Mouse (Mus musculus): ENCODE measurements around the gene Klc1.

The Klc1 gene

DNA sequence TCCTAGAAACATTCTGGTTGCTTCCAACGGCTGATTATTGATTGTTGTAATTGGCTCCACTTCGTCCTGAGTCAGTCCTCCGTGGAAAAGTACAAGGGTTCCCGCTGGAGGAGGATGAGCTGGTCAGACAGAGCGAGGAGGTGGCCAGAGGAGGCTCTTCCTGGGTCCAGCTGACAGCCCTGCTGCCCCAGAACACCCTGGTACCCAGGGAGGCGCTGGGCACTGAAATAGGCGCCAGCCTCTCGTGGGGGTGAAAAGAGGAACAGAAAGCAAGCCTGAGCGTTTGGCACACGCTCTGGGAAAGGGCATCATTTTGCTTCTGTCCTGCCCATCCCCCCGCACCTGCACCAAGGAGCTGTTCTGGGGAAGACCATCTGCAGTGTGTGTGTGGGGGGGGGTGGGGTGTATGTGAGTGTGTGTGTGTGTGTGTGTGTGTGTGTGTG is 14.6 kb upstream of the Klc1 start:
- DNase-seq (ENCODE audit: low read depth, low spot score) = no peak

DNA sequence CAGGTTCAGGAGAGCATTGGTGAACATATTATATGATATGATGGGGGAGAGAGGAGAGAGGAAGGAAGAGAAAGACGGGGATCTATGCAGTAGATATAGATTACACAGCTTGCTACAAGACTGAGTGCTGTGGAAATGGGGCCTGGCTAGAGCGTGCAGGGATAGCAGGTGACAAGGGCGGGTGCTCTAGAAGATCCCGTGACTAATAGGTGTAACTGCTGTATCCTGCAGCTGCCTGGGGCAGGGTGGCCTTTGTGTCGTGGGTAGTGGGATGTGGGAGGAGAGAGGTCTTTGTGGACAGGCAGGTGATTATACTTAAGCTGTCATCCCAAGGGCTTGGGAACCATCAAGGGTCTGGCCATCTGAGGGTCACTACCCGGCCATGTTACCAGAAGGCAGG is 13.4 kb upstream of the Klc1 start:
- DNase-seq (ENCODE audit: low read depth, low spot score) = no peak

DNA sequence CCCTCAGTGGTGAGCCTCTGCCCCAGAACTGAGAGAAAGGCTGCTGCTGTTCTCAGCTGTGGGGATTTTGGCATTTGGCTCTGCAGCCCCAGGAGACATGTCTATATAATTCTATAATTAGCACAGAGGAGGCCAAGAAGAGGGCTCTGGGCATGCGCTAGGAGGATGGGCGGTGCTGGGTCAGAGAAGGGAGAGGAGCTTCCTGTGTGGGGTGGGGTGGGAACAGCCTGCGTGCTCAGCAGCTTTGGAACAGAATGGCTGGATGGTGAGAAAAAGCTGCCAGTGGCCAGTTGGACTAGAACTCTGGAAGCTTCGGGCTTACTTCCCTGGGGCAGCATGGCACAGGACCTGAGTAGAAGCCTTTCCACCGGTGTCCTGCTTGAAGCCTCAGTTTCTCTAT is 12.6 kb upstream of the Klc1 start:
- peak; percentile 67 for DNase-seq (ENCODE audit: low read depth, low spot score)

DNA sequence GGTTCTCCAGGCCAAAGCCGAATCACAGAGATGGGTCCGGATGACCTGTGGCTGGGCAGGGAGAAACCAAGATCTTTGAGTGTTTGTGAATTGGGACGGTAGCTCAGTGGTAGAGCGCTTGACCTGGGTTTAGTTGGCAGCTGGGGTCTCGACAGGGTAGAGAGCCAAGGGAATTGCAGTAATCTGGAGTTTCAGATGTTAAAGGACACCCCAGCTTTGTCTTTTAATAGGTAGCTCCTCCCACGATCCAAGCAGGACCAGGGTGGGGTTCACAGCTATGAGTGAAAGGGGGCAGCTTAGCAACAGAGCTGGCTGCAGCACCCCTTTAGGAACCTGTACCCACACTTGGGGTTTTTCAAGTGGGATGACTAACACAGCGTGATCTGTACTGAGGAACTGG is 11.2 kb upstream of the Klc1 start:
- DNase-seq (ENCODE audit: low read depth, low spot score) = no peak

DNA sequence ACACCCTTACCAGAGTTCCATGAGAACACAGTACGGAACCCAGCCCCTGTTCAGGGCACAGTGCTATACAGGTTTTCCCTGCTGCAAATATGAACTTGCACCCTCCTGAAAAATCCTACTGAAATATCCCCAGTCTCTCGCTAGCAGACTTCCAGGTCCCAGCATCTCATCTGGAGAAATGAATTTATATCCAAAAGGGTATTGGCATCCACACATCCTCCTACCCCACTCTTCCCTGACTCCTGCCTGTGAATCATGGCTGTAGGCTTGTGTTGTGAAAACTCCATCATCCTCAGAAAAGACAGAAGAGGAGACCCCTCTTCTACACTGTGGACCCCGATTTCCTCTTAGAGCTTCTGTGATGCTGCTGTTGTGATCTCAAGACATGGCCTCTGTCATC is 7.9 kb upstream of the Klc1 start:
- DNase-seq (ENCODE audit: low read depth, low spot score) = no peak

DNA sequence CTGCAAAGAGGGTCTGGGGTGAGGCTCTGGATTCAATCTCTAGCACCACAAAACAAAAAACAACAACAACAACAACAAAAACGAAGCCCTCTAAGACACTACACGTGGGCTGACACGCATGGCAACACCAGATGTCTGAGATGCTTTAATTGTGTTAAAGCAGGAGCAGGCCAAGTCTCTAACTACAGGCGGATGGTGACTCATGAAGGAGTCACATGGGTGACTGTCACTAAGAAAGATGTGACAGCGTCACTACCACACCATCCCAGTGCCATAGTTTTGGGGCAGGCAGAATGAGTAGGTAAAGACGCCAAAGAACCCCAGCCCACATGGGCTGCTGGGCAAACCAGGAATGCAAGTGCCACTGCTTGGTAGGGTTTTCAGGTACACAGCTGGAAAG is 6.2 kb upstream of the Klc1 start:
- DNase-seq (ENCODE audit: low read depth, low spot score) = no peak

DNA sequence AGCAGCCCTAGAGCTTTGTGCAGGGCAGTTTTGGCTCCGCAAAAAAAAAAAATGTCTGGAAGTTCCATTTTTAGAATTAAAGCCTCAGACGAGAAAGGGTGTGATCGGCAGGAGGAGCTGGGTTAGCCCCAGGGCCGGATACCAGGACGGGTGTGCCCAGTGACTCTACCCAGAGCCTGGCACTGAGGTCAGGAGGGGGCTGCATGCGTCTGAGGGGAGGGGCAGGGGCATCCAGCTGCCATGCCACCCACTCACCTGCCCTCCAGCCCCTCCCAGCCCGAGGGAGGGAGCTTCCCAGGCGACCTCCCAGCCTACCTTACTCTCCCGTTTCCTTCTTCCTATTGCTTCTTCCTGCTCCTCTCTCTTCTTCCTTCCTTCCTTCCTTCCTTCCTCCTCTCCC is 5.3 kb upstream of the Klc1 start:
- no peak for DNase-seq (ENCODE audit: low read depth, low spot score)

DNA sequence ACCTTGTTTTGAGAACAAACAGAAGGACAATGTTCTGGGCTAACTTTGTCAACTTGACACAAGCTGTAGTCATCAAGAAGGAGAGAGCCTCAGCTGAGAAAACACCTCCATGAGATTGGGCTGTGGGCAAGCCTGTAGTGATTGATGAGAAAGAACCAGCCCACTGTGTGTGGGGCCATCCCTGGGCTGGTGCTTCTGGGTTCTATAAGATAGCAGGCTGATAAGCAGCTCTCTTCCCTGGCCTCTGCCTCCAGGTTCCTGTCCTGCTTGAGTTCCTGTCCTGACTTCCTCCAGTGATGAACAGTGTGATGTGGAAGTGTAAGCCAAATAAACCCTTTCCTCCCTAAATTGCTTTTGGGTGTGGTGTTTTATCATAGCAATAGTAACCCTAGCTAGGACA is 3.9 kb upstream of the Klc1 start:
- no peak for DNase-seq (ENCODE audit: low read depth, low spot score)

DNA sequence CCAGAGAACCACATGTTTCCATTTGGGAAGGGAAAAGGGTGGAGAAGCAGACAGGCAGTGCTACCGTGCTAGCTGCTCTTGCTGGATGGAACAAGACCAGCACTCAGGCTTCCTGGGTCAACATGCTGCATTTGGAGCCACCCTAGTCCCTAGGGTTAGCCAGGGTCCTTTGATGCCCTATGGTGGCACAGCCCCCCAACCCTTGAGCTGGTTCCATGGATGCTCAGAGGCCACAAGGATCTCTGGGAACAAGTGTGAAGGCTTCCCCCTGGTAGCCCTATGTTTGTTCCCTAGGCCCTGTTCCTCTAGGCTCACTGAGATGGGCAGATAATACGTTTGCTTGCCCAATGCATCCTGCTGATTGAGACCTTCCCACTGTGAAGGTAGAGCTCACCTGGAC is 3.4 kb upstream of the Klc1 start:
- DNase-seq (ENCODE audit: low read depth, low spot score) = no peak

DNA sequence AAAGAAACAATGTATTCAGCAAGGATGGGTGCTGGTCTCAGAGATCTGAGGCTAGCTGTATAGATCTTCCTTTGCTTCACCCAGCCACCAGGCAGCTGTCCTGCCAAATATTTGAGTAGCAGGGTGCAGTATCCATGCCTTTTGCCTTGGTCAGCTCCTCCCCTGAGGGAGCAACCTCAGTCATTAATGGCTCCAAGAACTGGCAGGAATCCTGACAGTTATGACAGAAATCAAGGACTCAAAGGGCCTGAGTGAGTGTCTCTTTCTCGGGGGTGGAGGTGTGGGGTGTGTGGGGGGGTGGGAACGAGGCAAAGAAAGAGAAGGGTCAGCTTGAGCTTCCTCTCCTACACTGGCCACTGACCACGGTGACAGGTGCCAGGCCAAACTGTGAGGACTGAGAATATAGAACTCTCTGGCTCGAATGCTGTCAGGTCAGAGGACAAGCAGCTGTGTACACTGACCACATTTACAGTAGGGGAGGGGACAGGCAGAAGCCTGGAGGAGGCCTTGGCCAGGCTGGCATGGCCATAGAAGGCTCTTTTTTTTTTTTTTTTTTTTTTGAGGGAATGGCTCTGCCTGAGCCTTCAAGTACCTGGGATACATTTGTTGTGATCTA is 2.5 kb upstream of the Klc1 start:
- DNase-seq (ENCODE audit: low read depth, low spot score) = no peak

DNA sequence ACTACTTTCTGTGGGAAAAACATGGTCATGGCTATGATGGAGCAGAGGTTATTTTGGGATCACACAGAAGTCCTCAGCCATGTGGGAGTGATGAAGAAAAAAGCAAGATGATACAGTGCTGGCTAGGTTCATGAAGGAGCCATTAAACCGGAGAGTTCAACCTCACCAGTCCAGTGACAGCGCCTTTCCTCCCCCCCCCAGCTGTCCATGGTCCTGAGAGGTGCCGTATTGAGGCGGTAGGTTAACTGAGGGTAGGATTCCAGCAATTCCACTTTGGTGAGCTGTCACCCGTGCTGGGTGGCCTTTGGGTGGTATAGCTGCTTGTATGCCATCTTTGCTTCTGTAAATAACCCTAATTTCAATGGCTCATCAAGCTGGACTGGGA is 2.0 kb upstream of the Klc1 start:
- no peak for DNase-seq (ENCODE audit: low read depth, low spot score)

DNA sequence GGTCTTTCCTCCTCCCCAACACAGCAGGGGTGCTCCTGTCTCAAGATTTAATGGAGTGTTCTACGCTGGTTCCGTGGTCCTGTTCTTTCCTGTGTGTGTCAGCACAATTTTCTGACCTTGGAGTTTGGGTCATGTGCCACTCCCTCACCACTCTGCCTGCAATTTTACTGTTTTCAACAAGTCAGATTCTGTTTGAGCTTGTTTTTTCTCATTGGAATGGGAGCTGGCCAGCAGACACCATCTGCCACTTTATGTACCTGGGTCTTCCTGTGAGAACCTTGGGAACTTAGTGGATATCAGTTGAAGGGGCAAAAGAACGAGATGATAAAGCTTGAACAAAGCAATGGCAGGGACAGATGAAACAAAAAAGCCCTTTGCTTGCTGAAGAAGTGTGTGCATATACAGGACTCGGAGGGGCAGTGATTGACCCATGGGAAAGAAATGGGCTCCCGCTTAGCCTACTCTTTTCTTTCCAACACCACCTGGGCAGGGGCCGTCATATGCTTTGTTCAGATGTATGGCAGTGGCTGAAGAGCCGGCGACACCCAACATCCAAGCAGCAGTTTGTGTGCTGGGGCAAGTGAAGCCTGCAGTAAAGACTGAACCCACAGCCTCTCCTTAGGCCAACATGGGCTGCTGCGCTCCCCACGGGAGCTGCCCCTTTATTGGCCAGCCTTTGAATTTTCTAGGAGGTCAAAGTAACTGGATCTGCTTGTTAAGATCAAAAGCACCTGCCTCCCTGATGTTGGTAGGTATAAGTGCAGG is 906 bp upstream of the Klc1 start:
- no peak for DNase-seq (ENCODE audit: low read depth, low spot score)

DNA sequence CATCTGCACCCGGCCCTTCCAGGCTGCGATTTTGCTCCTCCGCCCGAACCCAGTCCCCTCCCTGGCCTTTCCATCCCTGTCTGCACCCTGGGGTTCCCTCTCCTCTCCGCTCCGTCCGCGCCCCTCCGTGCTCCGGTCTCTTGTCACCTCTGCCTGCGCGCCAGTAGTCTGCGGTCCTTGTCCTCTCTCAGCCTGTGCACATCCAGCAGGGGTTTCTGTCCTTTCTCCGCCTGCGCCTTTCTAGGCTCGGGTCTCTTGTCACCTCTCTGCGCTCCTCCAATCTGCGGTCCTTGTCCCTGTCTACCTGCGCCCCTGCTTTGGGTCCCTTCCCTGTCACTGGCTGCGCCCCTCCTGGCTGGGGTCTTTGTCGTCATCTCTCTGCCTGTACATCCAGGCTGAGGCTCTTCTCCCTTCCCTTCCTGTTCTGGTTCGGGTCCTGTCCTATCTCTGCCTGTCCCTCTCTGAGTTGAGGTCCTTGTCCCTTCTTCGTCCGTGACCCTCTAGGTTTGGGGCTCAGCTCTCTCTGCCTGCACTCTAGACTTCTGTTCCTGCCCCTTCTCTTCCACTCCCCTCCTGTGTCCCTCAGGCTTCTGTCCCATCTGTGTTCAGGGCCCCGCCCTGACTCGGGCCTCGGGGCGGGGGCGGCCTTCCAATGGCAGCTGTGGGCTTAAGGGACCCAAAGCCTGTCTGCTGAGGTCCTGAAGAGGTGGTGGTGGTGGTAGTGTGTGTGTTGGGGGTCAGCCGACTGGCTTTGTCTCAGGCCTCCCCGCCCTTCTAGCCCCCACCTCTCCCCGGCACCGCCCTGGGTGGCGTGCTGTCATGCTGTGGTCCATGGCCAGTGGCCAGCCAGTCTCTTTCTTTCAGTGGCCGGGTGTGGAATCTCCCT is 770 bp downstream of the Klc1 start:
- DNase-seq (ENCODE audit: low read depth, low spot score) = peak; percentile 38

DNA sequence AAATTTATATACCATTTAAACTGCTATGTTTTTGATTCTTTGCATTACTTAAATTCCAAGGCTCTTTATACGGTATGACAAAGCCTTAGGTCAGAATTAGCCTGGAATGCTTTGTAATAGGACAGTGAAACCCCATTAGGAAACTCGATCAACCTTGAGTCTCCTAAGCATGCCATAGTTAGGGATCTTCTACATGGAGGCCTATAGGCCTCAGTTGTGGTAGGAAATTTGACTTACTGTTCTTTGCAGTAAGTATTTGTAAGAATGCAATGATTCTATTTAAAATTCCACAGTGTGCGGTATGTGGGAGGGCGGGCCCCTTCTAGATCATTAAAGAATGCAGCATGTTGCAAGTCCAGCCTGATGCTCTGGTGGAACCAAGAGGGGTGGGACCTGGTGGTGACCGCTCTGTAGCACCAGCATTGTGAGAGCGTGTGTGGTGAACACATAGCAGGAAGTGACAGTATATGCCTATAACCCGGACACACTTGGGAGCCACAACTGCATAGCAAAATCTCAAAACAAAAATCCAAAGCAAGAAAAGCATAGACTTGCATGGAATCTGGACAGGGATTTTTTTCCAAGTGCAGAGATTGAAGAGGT is 1.8 kb downstream of the Klc1 start:
- DNase-seq (ENCODE audit: low read depth, low spot score) = no peak

DNA sequence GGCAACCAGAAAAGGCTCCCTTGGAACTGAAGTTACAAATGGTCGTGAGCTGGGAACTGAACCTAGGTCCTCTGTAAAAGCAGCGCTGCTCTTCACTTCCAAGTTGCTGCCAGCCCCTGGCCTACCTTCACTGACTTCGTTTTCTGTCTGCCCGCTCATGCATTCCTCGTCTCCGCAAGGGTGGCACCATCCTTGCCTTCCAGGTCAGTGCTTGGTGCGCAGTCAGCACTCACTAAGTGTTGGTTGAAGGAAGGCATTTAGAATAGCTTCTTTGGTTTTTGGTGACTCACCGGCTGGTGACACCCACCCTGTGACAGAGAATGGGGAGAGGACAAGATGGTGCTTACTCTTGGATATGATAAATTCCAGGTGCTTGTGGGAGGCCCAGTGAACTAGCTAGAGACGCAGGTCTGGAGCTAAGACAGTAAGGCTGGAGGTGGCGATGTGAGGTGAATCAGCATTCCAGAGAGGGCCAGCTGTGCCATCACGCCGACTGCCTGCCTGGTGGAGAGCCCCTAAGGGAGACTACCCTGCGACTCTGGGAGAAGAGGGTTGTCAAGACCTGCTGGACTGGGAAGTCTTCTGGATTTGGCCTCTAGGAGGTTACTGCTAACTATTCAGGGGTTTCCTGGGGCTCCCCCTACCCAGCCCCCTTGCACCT is 4.1 kb downstream of the Klc1 start:
- no peak for DNase-seq (ENCODE audit: low read depth, low spot score)

DNA sequence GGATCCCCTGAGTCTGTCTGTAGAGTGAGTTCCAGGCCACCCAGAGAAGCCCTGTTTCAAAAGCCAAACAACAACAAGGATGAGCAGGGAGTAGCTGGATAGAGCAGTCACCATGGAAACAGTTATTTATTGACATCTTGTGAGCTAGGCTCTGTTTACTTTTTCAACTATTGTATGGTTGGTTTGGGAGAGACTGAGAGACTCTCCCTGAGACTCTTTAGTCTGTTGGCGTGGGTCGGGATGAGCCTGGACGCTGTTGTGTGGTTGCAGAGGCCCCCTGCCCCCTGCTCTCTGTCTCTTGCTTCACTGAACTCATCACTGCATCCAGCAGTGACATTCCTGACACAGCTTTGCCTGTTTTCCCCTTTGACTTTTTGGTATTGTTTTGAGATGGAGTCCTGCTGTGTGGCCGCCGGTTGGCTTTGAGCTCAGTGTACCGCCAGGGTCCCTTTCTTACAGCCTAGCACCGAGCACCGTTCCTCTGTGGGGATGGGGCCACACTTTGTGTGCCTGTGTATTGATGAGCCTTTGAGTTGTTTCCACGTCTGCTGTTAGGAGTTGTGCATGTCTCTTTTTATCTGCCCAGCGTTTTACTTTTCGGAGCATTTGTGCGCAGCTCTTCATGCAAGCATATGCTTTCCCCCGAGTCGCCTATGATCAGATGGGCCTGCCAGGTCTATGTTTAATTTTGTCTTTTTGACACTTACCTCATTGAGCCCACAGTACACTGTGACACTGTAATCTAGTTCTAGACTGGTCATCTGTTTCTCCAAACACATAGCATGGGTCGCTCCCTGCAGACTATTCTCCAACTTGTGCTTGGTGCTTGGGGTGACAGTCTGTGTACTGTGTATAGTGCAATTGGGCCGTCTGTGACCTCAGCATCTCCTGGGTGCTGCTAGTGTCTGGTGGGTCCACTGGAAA is 7.9 kb downstream of the Klc1 start:
- DNase-seq (ENCODE audit: low read depth, low spot score) = no peak

DNA sequence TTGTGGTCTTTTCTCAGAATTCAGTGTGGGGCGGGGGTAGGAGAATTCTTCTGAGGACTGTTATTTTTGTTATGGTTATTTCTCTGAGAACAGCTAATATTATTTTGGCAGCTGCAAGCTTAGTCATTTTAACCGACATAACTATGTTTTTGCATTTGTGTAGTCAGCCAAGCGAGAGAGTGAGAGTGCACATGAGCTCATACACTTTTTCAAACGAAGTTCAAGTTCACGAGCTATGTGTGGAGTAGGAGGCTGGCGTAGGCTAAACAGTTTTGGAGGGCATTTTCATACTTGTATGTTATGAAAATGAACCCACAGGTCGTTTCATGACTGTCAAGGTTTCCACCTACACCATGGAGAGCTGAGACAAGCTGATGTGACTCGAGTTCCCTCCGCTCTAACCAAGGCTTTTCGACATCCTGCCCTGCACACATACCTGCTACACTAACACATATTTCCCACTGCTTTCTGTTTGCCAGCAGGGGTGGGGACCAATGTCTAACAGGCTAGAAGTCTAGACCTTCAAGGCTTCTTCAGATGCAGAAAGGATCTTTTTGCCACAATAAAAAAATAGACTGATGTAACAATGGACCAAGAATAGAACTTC is 9.8 kb downstream of the Klc1 start:
- no peak for DNase-seq (ENCODE audit: low read depth, low spot score)

DNA sequence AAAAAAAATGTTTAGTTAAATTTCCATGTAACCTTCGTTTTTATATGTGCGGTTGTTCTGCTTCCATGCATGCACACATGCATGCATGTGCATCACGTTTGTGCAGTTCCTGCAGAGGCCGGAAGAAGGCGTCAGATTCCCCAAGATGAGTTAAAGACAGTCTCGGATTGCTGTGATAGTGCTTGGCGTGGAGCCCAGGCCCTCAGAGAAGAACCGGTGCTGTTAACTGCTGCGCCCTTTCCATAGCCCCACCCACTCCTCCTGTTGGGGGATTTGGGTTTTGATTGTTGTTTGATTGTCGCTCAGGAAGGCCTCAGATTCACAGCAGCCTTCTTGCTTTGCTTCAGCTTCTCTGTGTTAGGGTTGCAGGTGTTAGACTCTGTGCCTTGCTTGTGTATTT is 10.7 kb downstream of the Klc1 start:
- DNase-seq (ENCODE audit: low read depth, low spot score) = peak; percentile 55

DNA sequence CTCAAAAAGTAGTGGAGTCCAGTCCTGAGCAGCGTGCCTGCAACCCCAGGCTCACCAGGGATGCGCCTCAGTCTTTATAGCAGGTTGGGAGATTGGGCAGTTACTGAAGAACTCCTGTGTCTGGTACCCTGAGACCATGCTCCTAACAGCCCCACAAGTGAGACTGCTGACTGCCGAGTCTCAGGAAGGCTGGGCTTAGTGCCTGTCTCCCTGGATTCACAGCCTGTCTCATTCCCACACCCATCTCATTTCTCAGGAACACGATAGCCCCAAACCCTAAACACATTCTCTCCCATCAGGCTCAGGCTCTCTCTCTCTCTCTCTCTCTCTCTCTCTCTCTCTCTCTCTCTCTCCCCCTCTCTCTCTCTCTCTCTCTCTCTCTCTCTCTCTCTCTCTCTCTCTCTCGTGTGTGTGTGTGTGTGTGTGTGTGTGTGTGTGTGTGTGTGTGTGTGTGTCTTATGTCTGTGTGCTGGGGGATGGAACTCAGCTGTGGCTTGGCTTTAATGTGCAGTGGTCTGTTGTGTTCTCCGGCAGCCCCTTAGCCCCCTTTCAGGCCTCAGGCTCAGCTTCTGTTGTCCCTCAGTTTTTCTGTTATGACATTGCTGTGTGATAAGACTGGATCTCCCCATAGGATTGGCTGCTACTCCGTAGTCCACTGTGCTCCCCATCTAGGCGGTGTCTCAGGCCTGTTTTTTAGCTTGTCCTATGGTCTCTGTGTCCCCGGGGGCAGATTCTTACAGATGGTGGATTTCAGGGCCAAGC is 11.3 kb downstream of the Klc1 start:
- no peak for DNase-seq (ENCODE audit: low read depth, low spot score)
